Mouse (Mus musculus) erythroblast, embryonic 14.5 days (primary cell): ENCODE results near the gene Hoxc4. TPM values are rescaled to one million over a fixed set of nuclear protein-coding genes. Genes with fewer than 3 reads are reported as not detected.

Experiments used
- H3K27me3 ChIP-seq: 2 replicates; pipeline ENCODE4 v1.6.1; 2012; ENCODE audit warnings: inconsistent platforms; ENCODE audit not compliant: control insufficient read depth
- H3K36me3 ChIP-seq: 2 replicates; pipeline ENCODE4 v1.6.1; 2012; ENCODE audit warnings: mild to moderate bottlenecking, inconsistent platforms; ENCODE audit not compliant: control insufficient read depth
- H3K4me1 ChIP-seq: 2 replicates; pipeline ENCODE4 v1.6.1; 2012; ENCODE audit warnings: inconsistent platforms; ENCODE audit not compliant: control insufficient read depth
- H3K4me3 ChIP-seq: replicated peaks from 2 replicates; pipeline ENCODE3; 2012; ENCODE audit warnings: moderate library complexity, mild to moderate bottlenecking, inconsistent platforms
- H3K9me3 ChIP-seq: 2 replicates; pipeline ENCODE4 v1.6.1; 2012; ENCODE audit warnings: low read length, inconsistent platforms, mixed read lengths; ENCODE audit not compliant: control insufficient read depth
- GATA1 ChIP-seq: IDR thresholded peaks from 2 replicates; pipeline ENCODE4 v1.6.1; 2012; ENCODE audit warnings: low read length, inconsistent platforms, mixed read lengths
- TAL1 ChIP-seq: IDR thresholded peaks from 3 replicates; pipeline ENCODE4 v1.6.1; 2012; ENCODE audit warnings: low read length, inconsistent platforms, mixed read lengths
- polyA plus RNA-seq: library from polyadenylated mRNA; stranded (reverse); fragments of >175 nt; gene quantifications from 2 replicates; pipeline ENCODE4 v1.2.3, GENCODE M21; 2012

Hoxc4 gene
- polyA plus RNA-seq, 1 experiment = 0.02 TPM

DNA sequence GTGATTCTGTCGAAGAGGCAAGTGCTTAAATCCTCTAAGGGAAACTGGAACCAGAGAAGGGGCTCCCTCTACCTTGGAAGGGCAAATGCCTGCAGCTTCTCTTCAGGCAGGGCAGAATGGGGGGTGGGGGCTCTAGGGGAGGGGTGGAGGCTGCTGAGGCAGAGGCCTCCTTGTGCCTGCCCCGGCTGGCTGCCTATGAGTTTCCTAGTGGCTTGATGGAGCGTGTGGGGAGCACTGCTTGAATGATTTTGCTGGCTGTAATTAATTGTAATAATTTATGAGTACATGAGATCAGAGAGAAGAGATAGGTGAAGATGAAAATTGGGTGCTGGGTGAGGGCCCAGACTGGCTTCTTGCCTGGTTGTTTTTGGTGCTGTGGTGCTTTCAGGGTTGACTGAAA lies 33.8 kb upstream of the Hoxc4 start:
- H3K9me3 ChIP-seq = peaks cover 7% of the 10 kb centered on the region; the same call in 1 of the 2 replicates
- H3K4me1 ChIP-seq = no peaks in the 10 kb centered on the region
- no peak overlapping the region for H3K4me3 ChIP-seq
- H3K27me3 ChIP-seq = peaks cover 100% of the 10 kb centered on the region
- TF ChIP-seq GATA1 (no peak), TAL1 (no peak)
- no peaks in the 10 kb centered on the region for H3K36me3 ChIP-seq

DNA sequence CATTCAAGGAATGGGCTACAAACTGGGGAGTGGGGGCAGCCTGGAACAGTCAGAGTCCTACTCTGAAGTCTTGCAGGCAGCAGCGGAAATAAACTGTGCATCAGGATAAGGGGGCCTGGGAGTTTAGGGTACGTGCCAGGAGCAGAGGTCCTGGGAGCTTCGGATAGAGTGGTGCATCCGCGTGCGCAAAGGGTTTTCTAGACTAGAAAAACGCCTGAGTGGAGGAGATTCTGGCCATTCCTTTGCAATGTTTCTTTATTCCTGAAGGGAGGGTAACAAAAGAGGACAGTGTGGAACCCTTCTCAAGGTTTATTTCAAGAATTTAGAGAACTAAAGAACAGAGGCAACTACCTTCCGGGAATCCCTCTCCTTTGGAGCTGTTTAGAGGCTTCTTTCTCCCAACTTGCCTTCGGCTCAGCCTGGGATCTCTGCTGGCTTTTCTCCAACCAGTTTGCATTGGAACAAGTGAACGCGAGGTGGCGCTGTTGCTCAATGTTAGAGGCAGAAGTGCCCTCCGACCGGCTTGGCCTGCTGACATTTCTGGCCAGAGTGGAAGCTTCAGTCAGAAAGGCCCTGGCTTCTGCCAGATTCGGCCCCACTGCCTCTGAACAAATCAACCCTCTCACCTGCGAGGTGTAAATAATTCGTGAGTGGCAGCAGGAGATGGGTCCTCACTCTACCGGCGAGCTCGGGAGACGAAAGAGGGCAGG lies 31.5 kb upstream of the Hoxc4 start:
- peaks cover 100% of the 10 kb centered on the region for H3K27me3 ChIP-seq
- no peaks in the 10 kb centered on the region for H3K36me3 ChIP-seq
- TF ChIP-seq TAL1 (no peak), GATA1 (no peak)
- H3K9me3 ChIP-seq = no peaks in the 10 kb centered on the region
- no peak overlapping the region for H3K4me3 ChIP-seq
- H3K4me1 ChIP-seq = no peaks in the 10 kb centered on the region

DNA sequence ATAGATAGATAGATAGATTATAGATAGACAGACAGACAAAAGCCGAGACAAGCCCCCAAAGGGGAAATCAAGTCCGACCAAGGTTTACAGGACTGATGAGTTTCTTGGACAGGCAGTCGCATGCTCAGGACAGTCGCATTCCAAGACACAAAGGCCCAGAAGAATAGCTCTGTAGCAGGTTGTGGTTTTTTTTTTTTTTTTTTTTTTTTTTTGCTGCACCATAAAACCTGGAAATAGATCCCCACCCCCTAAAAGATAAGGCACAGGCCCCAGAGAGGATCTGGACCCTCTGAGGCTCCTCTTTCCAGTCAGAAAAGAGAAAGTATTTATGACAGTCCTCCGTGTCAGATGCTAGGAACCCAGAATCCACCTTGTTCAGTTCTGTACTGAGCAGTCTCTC lies 30.7 kb upstream of the Hoxc4 start:
- Histone ChIP-seq H3K4me3 (no peak overlapping the region), H3K27me3 (peaks cover 100% of the 10 kb centered on the region), H3K36me3 (no peaks in the 10 kb centered on the region), H3K4me1 (no peaks in the 10 kb centered on the region), H3K9me3 (no peaks in the 10 kb centered on the region)
- TF ChIP-seq GATA1 = no peak
- TF ChIP-seq TAL1 = no peak

DNA sequence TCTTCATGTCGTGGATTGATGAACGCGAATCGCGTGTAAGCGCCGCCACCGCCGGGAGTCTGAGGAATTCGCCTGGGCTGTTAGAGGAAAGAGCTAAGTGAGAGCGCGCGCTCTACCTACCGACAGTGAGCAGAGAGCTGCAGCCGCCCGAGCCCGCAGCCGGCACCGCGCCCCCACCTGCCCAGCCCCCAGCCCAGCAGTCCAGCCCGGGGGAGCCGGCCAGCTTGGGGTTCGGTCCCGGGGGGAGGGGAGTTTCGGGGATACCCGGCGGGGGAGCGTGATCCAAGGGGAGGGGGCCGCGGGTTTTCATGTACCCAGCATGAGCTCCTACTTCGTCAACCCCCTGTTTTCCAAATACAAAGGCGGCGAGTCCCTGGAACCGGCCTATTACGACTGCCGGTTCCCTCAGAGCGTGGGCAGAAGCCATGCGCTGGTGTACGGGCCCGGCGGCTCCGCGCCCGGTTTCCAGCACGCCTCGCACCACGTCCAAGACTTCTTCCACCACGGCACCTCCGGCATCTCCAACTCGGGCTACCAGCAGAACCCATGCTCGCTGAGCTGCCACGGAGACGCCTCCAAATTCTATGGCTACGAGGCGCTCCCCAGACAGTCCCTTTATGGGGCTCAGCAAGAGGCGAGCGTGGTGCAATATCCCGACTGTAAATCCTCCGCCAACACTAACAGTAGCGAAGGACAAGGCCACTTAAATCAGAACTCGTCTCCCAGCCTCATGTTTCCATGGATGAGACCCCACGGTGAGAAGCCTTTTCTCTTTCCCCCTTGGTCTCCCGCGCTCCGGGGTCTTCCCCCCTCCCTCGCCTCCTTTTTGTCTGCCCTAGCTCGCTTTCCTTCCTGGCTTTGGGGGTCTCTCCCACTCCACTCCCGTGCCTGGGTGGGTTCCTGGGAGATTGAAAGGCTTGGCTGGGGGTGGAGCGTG lies 28.0 kb upstream of the Hoxc4 start, which contains the start of gene Hoxc8:
Hoxc8 (plus strand) TSS at position 147 of the 937 bp plus-strand sequence.
- H3K36me3 ChIP-seq = no peaks in the 10 kb centered on the region
- H3K27me3 ChIP-seq = peaks cover 100% of the 10 kb centered on the region
- no peaks in the 10 kb centered on the region for H3K4me1 ChIP-seq
- TF ChIP-seq GATA1 = no peak
- TF ChIP-seq TAL1 = no peak
- no peaks in the 10 kb centered on the region for H3K9me3 ChIP-seq
- no peak within 1 kb of the TSS for H3K4me3 ChIP-seq

DNA sequence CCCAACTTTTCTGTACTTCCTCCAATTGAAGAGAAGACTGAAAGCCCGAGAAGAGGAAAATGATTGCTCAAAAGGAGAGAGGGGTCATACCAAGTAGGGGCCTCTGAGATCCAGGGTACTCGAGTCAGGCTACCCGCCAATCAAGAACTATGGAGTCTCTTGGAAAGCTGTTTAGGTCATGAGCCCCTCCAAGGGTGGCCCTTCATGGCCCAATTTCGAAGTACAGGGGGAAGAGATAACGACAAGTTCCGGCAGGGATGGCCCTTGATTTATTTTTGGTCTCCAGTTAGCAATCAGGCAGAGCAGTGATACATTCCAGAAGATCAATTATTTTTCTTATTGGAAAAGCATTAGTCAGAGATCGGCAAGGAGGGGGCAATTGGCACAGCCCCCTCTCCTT lies 27.0 kb upstream of the Hoxc4 start:
- Histone ChIP-seq H3K27me3 (peaks cover 100% of the 10 kb centered on the region), H3K9me3 (no peaks in the 10 kb centered on the region), H3K4me1 (no peaks in the 10 kb centered on the region), H3K4me3 (no peak overlapping the region), H3K36me3 (no peaks in the 10 kb centered on the region)
- TF ChIP-seq GATA1 = no peak
- no peak for TF ChIP-seq TAL1

DNA sequence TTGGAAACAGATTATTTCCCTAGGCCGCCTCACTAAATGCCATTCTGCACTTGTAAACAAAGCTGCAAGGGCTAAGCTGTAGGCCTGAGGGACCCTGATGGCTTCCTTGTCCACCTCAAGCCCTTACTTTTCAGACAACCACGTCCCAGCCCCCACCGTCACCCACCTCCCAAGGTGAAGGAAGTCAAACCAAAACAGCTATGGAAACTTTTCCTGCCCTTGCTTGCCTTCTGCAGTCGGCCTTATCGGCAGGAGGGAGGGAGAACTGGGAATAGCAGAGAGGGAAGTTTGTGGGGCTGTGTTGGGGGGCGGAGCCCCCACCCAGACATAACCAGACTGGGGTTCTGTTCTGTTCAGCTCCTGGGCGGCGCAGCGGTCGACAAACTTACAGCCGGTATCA lies 26.5 kb upstream of the Hoxc4 start:
- Histone ChIP-seq H3K36me3 (no peaks in the 10 kb centered on the region), H3K9me3 (no peaks in the 10 kb centered on the region), H3K4me3 (no peak overlapping the region), H3K27me3 (peaks cover 100% of the 10 kb centered on the region), H3K4me1 (no peaks in the 10 kb centered on the region)
- TF ChIP-seq GATA1 = no peak
- no peak for TF ChIP-seq TAL1

DNA sequence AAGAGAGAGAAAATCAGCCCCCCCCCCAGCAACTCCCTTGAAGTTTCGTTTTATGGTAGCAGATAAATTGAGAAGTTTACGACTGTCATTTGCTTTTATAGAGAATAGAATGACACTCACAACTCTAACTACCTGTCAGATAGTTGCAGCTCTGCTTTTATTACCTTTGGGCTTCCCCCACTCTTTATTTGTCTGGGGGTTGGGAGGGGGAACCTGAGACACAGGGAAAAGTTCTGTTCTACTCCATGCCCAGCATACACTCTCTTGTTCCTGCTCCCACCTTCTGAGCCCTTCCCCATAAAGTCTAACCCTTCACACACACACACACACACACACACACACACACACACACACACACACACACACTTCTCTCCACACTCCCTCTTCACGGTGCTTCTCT lies 25.9 kb upstream of the Hoxc4 start:
- H3K9me3 ChIP-seq = no peaks in the 10 kb centered on the region
- H3K4me3 ChIP-seq = no peak overlapping the region
- no peaks in the 10 kb centered on the region for H3K36me3 ChIP-seq
- no peaks in the 10 kb centered on the region for H3K4me1 ChIP-seq
- TF ChIP-seq TAL1 = no peak
- no peak for TF ChIP-seq GATA1
- peaks cover 100% of the 10 kb centered on the region for H3K27me3 ChIP-seq

DNA sequence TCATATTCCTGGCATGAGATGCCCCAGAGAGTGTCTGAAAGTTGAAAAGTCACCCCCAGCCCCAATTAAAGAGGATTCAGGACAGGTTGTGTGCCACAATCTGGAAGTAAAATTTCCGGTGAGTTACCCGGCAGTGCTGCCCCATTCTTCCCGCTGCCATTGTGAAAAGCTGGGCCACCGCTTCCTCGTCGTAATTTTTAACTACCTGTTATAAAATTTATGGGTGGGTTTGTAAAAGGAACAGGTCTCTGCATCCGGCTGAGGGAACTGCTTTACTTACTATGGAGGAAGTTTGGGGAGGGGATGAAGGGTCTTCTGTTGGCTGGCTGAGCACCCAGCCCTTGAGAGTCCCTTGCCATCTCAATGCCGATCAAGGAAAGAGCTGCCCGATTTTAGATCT lies 22.2 kb upstream of the Hoxc4 start:
- no peaks in the 10 kb centered on the region for H3K36me3 ChIP-seq
- H3K9me3 ChIP-seq = no peaks in the 10 kb centered on the region
- no peaks in the 10 kb centered on the region for H3K4me1 ChIP-seq
- TF ChIP-seq GATA1 = no peak
- TF ChIP-seq TAL1 = no peak
- no peak overlapping the region for H3K4me3 ChIP-seq
- peaks cover 100% of the 10 kb centered on the region for H3K27me3 ChIP-seq

DNA sequence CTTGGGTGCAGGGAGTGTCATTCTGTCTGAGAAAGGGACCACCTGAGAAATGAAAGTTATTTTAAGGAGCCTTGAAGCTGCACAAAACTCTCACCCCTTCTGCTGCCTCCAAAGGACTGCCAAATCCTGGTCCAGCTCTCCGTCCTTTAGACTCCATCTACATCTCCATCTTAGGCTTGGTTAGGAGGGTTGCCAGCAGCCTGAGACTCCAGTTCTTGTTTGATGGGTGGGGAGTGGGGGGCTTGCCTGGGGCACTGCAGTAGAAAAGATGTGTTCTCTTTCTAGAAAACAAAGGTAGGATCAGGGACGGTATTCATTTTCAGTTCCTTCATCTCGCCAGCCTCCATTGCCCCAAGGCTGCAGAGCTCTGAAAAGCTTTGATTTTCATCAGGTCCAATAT lies 21.3 kb upstream of the Hoxc4 start:
- no peak for TF ChIP-seq GATA1
- TF ChIP-seq TAL1 = no peak
- no peaks in the 10 kb centered on the region for H3K9me3 ChIP-seq
- no peaks in the 10 kb centered on the region for H3K4me1 ChIP-seq
- no peak overlapping the region for H3K4me3 ChIP-seq
- H3K27me3 ChIP-seq = peaks cover 100% of the 10 kb centered on the region
- H3K36me3 ChIP-seq = no peaks in the 10 kb centered on the region
